In genomic region chr11:116572756-116573543, GRCm38 (mm10) we compare ENCODE assay signal across 8 mouse cellular contexts. TPM values are rescaled to one million over a fixed set of nuclear protein-coding genes. Genes with fewer than 3 reads are reported as not detected.
DNase-seq lines count a peak whose midpoint lies in the region; ATAC-seq lines count a peak whose summit lies in the region.

No protein-coding gene starts in this region.

- ATAC-seq in liver, embryonic 12.5 days, result peak; percentile 86

- WGBS in liver, embryonic 12.5 days (ENCODE audit: insufficient replicate concordance), result 25% methylated on average over 12 of the region's 12 CpGs

- peaks cover 94% of the 10 kb centered on the region for H3K4me1 ChIP-seq in liver, embryonic 12.5 days

- H3K36me3 ChIP-seq in liver, embryonic 12.5 days, result peaks cover 13% of the 10 kb centered on the region; the same call in 1 of the 2 replicates

- peak overlapping the region; percentile 80 for H3K4me2 ChIP-seq in liver, embryonic 12.5 days

- peak overlapping the region; percentile 43 for H3K4me3 ChIP-seq in liver, embryonic 12.5 days

- no peaks in the 10 kb centered on the region for H3K9me3 ChIP-seq in liver, embryonic 12.5 days (replicated peaks)

- H3K27ac ChIP-seq in liver, embryonic 12.5 days, result peak overlapping the region; percentile 97

- peak overlapping the region; percentile 61 for H3K9ac ChIP-seq in liver, embryonic 12.5 days

- peak; percentile 44 to 59 for DNase-seq in left cerebral cortex, postnatal 14 days (ENCODE audit: low spot score in 2 of 2)
- no peak for DNase-seq in left cerebral cortex, adult 11 months (ENCODE audit: low spot score)
- peak; percentile 36 for DNase-seq in R1 (ENCODE audit: low read depth, low spot score)
- DNase-seq in heart, adult 8-10 months (ENCODE audit: low spot score), result peak; percentile 33
- DNase-seq in testis, postnatal 10 days (ENCODE audit: low spot score), result no peak
- no peak for DNase-seq in yolk sac, embryonic 10.5 days (ENCODE audit: low spot score)
- DNase-seq in thymus, postnatal 36 days, result no peak

- intact Hi-C loops in left cerebral cortex, postnatal 14 days (cut with DNase I), result no loop called here

- H3K27me3 ChIP-seq in liver, embryonic 12.5 days (replicated peaks), result no peaks in the 10 kb centered on the region

RNA-seq across cellular contexts. Expression of gene Ube2o, which starts 8.3 kb away (rescaled TPM):
- total RNA-seq in left cerebral cortex, postnatal 14 days (2021), result 100 to 1,000 TPM; 134 to 139 TPM
- total RNA-seq in heart, adult 8-10 months (2022), result 10 to 100 TPM; 27.4 to 33.1 (median 29.8) TPM
- polyA plus RNA-seq in liver, embryonic 12.5 days (2016; fragmentation: Nextera tagmentation; extraction: Ambion mirVana), result 40.0 and 40.2 TPM in 2 replicates

RNA-seq across cellular contexts. Expression of gene Aanat, which starts 13.3 kb away (rescaled TPM):
- total RNA-seq in left cerebral cortex, postnatal 14 days (2021), result under 1 TPM; 0.34 to 0.35 TPM
- total RNA-seq in heart, adult 8-10 months (2022), result not detected
- not detected in 2 replicates for polyA plus RNA-seq in liver, embryonic 12.5 days (2016; fragmentation: Nextera tagmentation; extraction: Ambion mirVana)

RNA-seq across cellular contexts. Expression of gene Sphk1, which starts 42.2 kb away (rescaled TPM):
- 1 to 10 TPM; 4.7 to 5.9 TPM for total RNA-seq in left cerebral cortex, postnatal 14 days (2021)
- 1 to 10 TPM in 1 of 4 experiments, under 1 TPM in 3; 0.57 to 1.3 (median 0.98) TPM for total RNA-seq in heart, adult 8-10 months (2022)
- polyA plus RNA-seq in liver, embryonic 12.5 days (2016; fragmentation: Nextera tagmentation; extraction: Ambion mirVana), result 26.9 and 28.0 TPM in 2 replicates

RNA-seq across cellular contexts. Expression of gene Rhbdf2, which starts 53.9 kb away (rescaled TPM):
- total RNA-seq in left cerebral cortex, postnatal 14 days (2021), result 1 to 10 TPM; 1.5 to 1.9 TPM
- 10 to 100 TPM in 3 of 4 experiments, 1 to 10 TPM in 1; 8.7 to 12.6 (median 10.6) TPM for total RNA-seq in heart, adult 8-10 months (2022)
- polyA plus RNA-seq in liver, embryonic 12.5 days (2016; fragmentation: Nextera tagmentation; extraction: Ambion mirVana), result 8.0 and 8.5 TPM in 2 replicates

Comparison
In these comparisons a context has a peak if more than half of its experiments do, and no peak if none do; other contexts are left out.
1. DNase-seq: peak in left cerebral cortex, postnatal 14 days (2 of 2), R1 (single experiment) and heart, adult 8-10 months (single experiment); none in left cerebral cortex, adult 11 months (single experiment), testis, postnatal 10 days (single experiment), yolk sac, embryonic 10.5 days (single experiment) and thymus, postnatal 36 days (0 of 2).